Mouse (Mus musculus) liver, adult 2 months (tissue): ENCODE results near the gene Zkscan6.

Source experiments
- CTCF ChIP-seq: fragments of 200-500 bp; IDR thresholded peaks from 2 replicates; pipeline ENCODE4 v1.5.1; 2011; ENCODE audit warnings: low read depth, low read length, control low read depth
- POLR2A ChIP-seq: fragments of 200-500 bp; IDR thresholded peaks from 2 replicates; pipeline ENCODE4 v1.6.1; 2011; ENCODE audit warnings: low read length, control low read depth; ENCODE audit not compliant: insufficient read depth; ENCODE audit errors: extremely low read depth

DNA sequence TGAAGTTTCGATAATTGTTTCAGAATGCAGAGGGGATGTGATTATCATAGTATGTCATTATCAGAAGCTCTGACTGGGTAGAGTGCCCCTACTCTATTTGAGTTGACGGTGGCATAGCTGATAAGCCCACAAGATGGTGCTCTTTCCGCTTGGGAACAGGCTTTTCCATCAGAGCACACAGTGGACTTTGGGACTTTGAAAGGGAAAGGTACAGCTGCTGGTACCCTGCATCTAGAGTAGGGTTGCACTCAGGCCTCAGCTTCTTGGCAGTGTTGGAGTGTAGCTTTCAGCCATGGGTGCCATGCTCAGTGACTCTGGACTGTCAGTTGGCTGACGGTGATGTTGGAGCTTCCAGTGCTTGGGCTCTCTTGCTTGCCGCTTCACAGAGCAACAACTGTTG lies 13.3 kb downstream of the Zkscan6 start:
- TF ChIP-seq CTCF, result 0 out of 2 replicates have a peak, but pooled peaks have one; percentile 21
- no peak for TF ChIP-seq POLR2A
